Mouse (Mus musculus): ENCODE measurements at regions not wholly inside any gene's neighbourhood (a gene's known extent, or its start where the extent isn't known, plus 50 kb on each side); places are given as distances from the start of the nearest gene placed in this dataset.
"Not testable (repeated sequence)": the region's sequence is repeated elsewhere in the genome, so short reads cannot be mapped to it uniquely, and the experiment has no call there.

- not testable (repeated sequence) for ATAC-seq (ENCODE audit: insufficient number of reproducible peaks, low FRiP score, low TSS enrichment)
Observed at GRCm38 (mm10) chr1:50025766-50026165, 874.7 kb upstream of the Tmeff2 start.

- ATAC-seq (ENCODE audit: insufficient number of reproducible peaks, low FRiP score, low TSS enrichment), result peak; percentile 70
Observed at GRCm38 (mm10) chr1:50035261-50035660, 865.2 kb upstream of the Tmeff2 start.

GRCm38 (mm10) chr1:50045816-50046215, 854.6 kb upstream of the Tmeff2 start:
- ATAC-seq (ENCODE audit: insufficient number of reproducible peaks, low FRiP score, low TSS enrichment), result no peak

GRCm38 (mm10) chr1:50089731-50090130, 810.7 kb upstream of the Tmeff2 start:
- no peak for ATAC-seq (ENCODE audit: insufficient number of reproducible peaks, low FRiP score, low TSS enrichment)

All from cerebellum, adult (tissue).